In the genomic region with DNA sequence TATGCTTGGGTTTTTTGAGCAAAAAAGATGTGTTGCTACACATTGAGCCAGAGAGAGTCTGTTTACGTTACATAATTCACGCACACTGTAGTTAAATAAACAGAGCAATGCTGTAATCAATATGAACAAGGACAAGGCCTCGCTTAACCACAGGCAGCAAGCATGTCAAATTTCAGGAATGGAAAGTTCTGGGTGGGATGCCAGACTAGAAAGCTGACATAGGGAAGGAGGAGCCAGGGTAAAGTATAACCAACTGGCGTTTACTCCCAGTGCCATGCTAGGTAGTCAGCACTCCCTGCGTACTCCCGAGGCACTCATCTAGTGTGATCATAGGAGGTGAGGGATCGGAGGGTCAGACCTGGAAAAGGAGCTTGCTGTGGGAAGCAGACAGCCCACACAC, we compare ENCODE assay signal across 22 mouse cellular contexts.
"Had no signal": no experiment of that assay in that cellular context is flagged by ENCODE, and none has a peak within 500 bp of the region (broad histone marks: within the 10 kb centered on the region; RNA-seq: fewer than 3 reads in every experiment).

No protein-coding gene starts in this region.

- H3K36me3 ChIP-seq: intestine, embryonic 15.5 days; kidney, embryonic 15.5 days; limb, embryonic 10.5 days; limb, embryonic 13.5 days; lung, embryonic 15.5 days; midbrain, embryonic 10.5 days; midbrain, embryonic 13.5 days; neural tube, embryonic 13.5 days; stomach, embryonic 15.5 days had no signal

- H3K4me2 ChIP-seq: intestine, embryonic 15.5 days; kidney, embryonic 15.5 days; limb, embryonic 13.5 days; lung, embryonic 15.5 days; midbrain, embryonic 13.5 days; neural tube, embryonic 13.5 days; stomach, embryonic 15.5 days had no signal

- ATAC-seq: intestine, embryonic 15.5 days; liver, postnatal 0 days; midbrain, embryonic 13.5 days; midbrain, embryonic 16.5 days had no signal

- H3K27ac ChIP-seq: intestine, embryonic 15.5 days; kidney, embryonic 15.5 days; limb, embryonic 10.5 days; limb, embryonic 13.5 days; liver, embryonic 14.5 days; lung, embryonic 15.5 days; midbrain, embryonic 10.5 days; midbrain, embryonic 13.5 days; neural tube, embryonic 13.5 days; stomach, embryonic 15.5 days had no signal

- H3K9me3 ChIP-seq: intestine, embryonic 15.5 days; kidney, embryonic 15.5 days; limb, embryonic 10.5 days; limb, embryonic 13.5 days; lung, embryonic 15.5 days; midbrain, embryonic 10.5 days; midbrain, embryonic 13.5 days; neural tube, embryonic 13.5 days; stomach, embryonic 15.5 days had no signal

- H3K9ac ChIP-seq: intestine, embryonic 15.5 days; kidney, embryonic 15.5 days; limb, embryonic 13.5 days; liver, embryonic 14.5 days; liver, postnatal 0 days; lung, embryonic 15.5 days; midbrain, embryonic 13.5 days; neural tube, embryonic 13.5 days; stomach, embryonic 15.5 days had no signal

- DNase-seq: kidney, adult 11 months; kidney, adult 8-10 months; kidney, postnatal 10 days; liver; liver, postnatal 0 days; retina, postnatal 1 day; right cerebral cortex, postnatal 25 days; spleen, adult 18-20 months; thymus, postnatal 25 days had no signal

- H3K4me3 ChIP-seq: intestine, embryonic 15.5 days; kidney, embryonic 15.5 days; limb, embryonic 10.5 days; limb, embryonic 13.5 days; lung, embryonic 15.5 days; megakaryocyte, embryonic 14.5 days; midbrain, embryonic 10.5 days; midbrain, embryonic 13.5 days; myocyte; neural tube, embryonic 13.5 days; stomach, embryonic 15.5 days had no signal

- H3K4me1 ChIP-seq: kidney, embryonic 15.5 days; limb, embryonic 10.5 days; limb, embryonic 13.5 days; midbrain, embryonic 10.5 days; midbrain, embryonic 13.5 days; neural tube, embryonic 13.5 days; stomach, embryonic 15.5 days had no signal

- H3K27me3 ChIP-seq: intestine, embryonic 15.5 days; kidney, embryonic 15.5 days; limb, embryonic 13.5 days; lung, embryonic 15.5 days; megakaryocyte, embryonic 14.5 days; midbrain, embryonic 13.5 days; stomach, embryonic 15.5 days had no signal
